Mouse (Mus musculus) stomach, embryonic 16.5 days (tissue): ENCODE results near the gene Sertad3. TPM values are rescaled to one million over a fixed set of nuclear protein-coding genes. Genes with fewer than 3 reads are reported as not detected.

Source experiments
- ATAC-seq: fragments of 200-750 bp; cut with Nextera tagmentation; 2 replicates; pipeline ENCODE4 v1.8.0; 2017; ENCODE audit warnings: moderate number of reproducible peaks, moderate TSS enrichment; ENCODE audit not compliant: insufficient read depth, low FRiP score
- H3K27ac ChIP-seq: fragments of 300-500 bp; sonication (generic); 2 replicates; pipeline ENCODE4 v1.5.1; 2014; ENCODE audit warnings: low read length
- H3K27me3 ChIP-seq: fragments of 300-500 bp; sonication (generic); 2 replicates; pipeline ENCODE4 v1.6.1; 2014; ENCODE audit warnings: low read length, control low read depth, mixed read lengths; ENCODE audit not compliant: control insufficient read depth, insufficient read depth
- H3K36me3 ChIP-seq: fragments of 300-500 bp; sonication (generic); 2 replicates; pipeline ENCODE4 v1.6.1; 2014; ENCODE audit warnings: low read length; ENCODE audit not compliant: control insufficient read depth, insufficient read depth
- H3K4me1 ChIP-seq: fragments of 300-500 bp; sonication (generic); 2 replicates; pipeline ENCODE4 v1.6.1; 2014; ENCODE audit warnings: low read length, control low read depth, mixed read lengths; ENCODE audit not compliant: control insufficient read depth, insufficient read depth
- H3K4me2 ChIP-seq: fragments of 300-500 bp; sonication (generic); 2 replicates; pipeline ENCODE4 v1.6.1; 2014; ENCODE audit warnings: low read depth, low read length, mixed read lengths
- H3K4me3 ChIP-seq: fragments of 300-500 bp; sonication (generic); replicated peaks from 2 replicates; pipeline ENCODE4 v1.5.1; 2014; ENCODE audit warnings: mild to moderate bottlenecking, low read length
- H3K9ac ChIP-seq: fragments of 300-500 bp; sonication (generic); 2 replicates; pipeline ENCODE4 v1.6.1; 2014; ENCODE audit warnings: low read length
- H3K9me3 ChIP-seq: fragments of 300-500 bp; sonication (generic); replicated peaks from 2 replicates; pipeline ENCODE4 v1.6.1; 2016; ENCODE audit warnings: low read length, control low read depth; ENCODE audit not compliant: control insufficient read depth
- WGBS: fragments of 180-500 bp; shearing (Covaris S2); extraction: QIAGEN DNeasy Blood & Tissue Kit; methylation state at CpG from one replicate; pipeline ENCODE4 v1.1.7; 2014; 5-methylcytosine and 5-hydroxymethylcytosine counted together
- polyA plus RNA-seq: library from polyadenylated mRNA; unstranded; fragments of >200 nt; fragmentation: Nextera tagmentation; extraction: Ambion mirVana; gene quantifications from 2 replicates; pipeline ENCODE4 v1.2.1, GENCODE M21; 2015

Sertad3 gene
- polyA plus RNA-seq, 1 experiment from 2014 or later = 38.1 TPM

DNA sequence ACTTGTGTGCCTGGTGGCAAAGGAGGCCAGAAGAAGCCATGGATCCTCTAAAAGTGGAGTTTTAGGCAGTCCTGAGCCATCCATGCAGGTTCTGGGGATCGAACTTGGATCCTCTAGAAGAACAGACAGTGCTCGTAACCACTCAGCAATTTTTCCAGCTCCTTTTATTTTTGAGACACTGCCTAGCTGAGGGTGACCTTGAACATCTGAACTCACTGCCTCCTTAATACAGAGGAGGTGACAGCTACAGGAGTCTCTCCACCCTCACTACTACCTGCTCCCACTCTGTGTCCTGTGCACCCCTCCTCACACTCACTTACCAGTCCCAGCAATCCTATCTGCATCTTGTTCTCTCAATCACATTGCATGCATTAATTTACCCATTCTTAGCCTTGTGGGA, 2.0 kb downstream of the Sertad3 start:
- peak overlapping the region; percentile 46 for H3K9ac ChIP-seq
- H3K27ac ChIP-seq = peak overlapping the region; percentile 98; the same call in 1 of the 2 replicates
- no peaks in the 10 kb centered on the region for H3K9me3 ChIP-seq
- peaks cover 10% of the 10 kb centered on the region for H3K36me3 ChIP-seq
- H3K27me3 ChIP-seq = no peaks in the 10 kb centered on the region
- H3K4me2 ChIP-seq = peak overlapping the region; percentile 54
- 89% methylated on average over 2 of the region's 2 CpGs for WGBS
- H3K4me1 ChIP-seq = peaks cover 12% of the 10 kb centered on the region
- ATAC-seq = no peak
- H3K4me3 ChIP-seq = peak overlapping the region; percentile 79; the same call in 1 of the 2 replicates

GRCm38 (mm10) chr7:27476098-27476635, 2.6 kb downstream of the Sertad3 start:
- no peaks in the 10 kb centered on the region for H3K9me3 ChIP-seq
- peak overlapping the region; percentile 19; the same call in 1 of the 2 replicates for H3K9ac ChIP-seq
- peaks cover 10% of the 10 kb centered on the region for H3K36me3 ChIP-seq
- no peaks in the 10 kb centered on the region for H3K27me3 ChIP-seq
- H3K4me1 ChIP-seq = peaks cover 17% of the 10 kb centered on the region
- no peak overlapping the region for H3K27ac ChIP-seq
- ATAC-seq = no peak
- 92% methylated on average over 14 of the region's 14 CpGs for WGBS
- no peak overlapping the region for H3K4me2 ChIP-seq
- H3K4me3 ChIP-seq = no peak overlapping the region

DNA sequence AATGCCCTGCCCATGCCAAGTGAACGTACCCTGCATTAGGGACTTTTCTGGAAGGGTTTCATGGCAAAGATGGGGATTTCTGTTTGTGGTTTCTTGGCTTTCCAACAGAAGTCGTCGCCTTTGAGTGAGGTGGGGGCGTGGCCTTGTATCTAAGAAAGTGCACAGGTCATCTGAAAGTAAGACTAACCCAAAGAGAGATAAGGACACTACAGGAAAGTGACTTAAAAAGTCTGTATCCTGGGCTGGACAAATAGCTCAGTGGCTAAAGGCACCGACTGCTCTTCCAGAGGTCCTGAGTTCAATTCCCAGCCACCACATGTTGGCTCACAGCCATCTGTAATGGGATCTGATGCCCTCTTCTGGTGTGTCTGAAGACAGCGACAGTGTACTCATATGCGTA, 5.0 kb downstream of the Sertad3 start:
- H3K4me1 ChIP-seq = peaks cover 26% of the 10 kb centered on the region
- no peak overlapping the region for H3K4me3 ChIP-seq
- no peak overlapping the region for H3K9ac ChIP-seq
- WGBS = 61% methylated on average over 7 of the region's 7 CpGs
- ATAC-seq = no peak
- H3K27ac ChIP-seq = peak overlapping the region; percentile 48; the same call in 1 of the 2 replicates
- H3K27me3 ChIP-seq = no peaks in the 10 kb centered on the region
- H3K4me2 ChIP-seq = no peak overlapping the region
- H3K9me3 ChIP-seq = no peaks in the 10 kb centered on the region
- peaks cover 10% of the 10 kb centered on the region for H3K36me3 ChIP-seq

DNA sequence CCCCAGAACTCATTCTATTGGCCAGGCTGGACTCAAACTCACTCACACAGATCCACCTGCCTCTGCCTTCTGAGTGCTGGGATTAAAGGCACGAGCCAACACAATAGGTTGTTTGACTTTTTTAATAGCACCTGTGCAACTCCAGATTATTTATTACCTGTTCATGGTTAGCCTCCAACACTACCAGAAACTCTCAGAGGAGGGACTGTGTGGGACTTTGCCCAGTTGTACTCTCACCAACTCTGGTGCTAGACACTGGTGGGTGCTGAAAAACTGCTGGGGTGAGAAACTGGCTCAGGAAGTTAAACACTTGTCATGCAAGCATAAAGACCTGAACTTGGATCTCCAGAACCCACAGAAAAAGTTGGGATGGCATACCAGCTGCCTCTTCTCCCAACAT, 6.2 kb downstream of the Sertad3 start:
- H3K27me3 ChIP-seq = no peaks in the 10 kb centered on the region
- H3K9me3 ChIP-seq = no peaks in the 10 kb centered on the region
- H3K4me3 ChIP-seq = no peak overlapping the region
- WGBS = 61% methylated on average over 1 of the region's 1 CpGs
- H3K36me3 ChIP-seq = peaks cover 10% of the 10 kb centered on the region
- H3K4me1 ChIP-seq = peaks cover 26% of the 10 kb centered on the region
- no peak for ATAC-seq
- peak overlapping the region; percentile 90; the same call in 1 of the 2 replicates for H3K27ac ChIP-seq
- H3K9ac ChIP-seq = no peak overlapping the region
- peak overlapping the region; percentile 64; the same call in 1 of the 2 replicates for H3K4me2 ChIP-seq

DNA sequence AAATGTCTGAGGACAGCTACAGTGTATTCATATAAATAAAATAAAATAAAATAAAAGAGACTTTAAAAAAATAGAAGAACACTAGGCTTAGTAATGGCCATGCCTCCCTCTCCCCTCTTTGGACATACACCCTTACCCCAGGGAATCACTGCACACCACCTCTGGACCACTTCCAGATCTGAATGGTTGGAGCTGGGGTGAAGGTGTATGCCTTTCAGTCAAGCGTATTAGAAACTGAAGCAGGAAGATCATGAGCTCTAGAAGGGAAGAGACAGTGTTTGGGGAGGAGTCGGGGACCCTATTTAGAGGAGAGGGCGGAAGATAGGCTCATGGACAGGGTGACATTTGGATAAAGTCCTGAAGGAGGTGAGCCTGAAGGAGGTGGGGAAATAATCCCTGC, 6.9 kb downstream of the Sertad3 start:
- Histone ChIP-seq H3K4me2 (peak overlapping the region; percentile 64), H3K9ac (peak overlapping the region; percentile 75), H3K36me3 (peaks cover 10% of the 10 kb centered on the region), H3K4me1 (peaks cover 26% of the 10 kb centered on the region), H3K9me3 (no peaks in the 10 kb centered on the region), H3K4me3 (peak overlapping the region; percentile 41), H3K27me3 (no peaks in the 10 kb centered on the region), H3K27ac (peak overlapping the region; percentile 90)
- WGBS = 61% methylated on average over 3 of the region's 3 CpGs
- ATAC-seq = no peak

- Histone ChIP-seq H3K27me3 (no peaks in the 10 kb centered on the region), H3K4me2 (peak overlapping the region; percentile 64), H3K4me1 (peaks cover 26% of the 10 kb centered on the region), H3K9me3 (no peaks in the 10 kb centered on the region), H3K4me3 (peak overlapping the region; percentile 41), H3K9ac (peak overlapping the region; percentile 75), H3K27ac (peak overlapping the region; percentile 90), H3K36me3 (peaks cover 10% of the 10 kb centered on the region)
- WGBS = 7% methylated on average over 11 of the region's 11 CpGs
- no peak for ATAC-seq
These were observed 7.5 kb downstream of the Sertad3 start for GRCm38 (mm10) chr7:27480927-27481626.

DNA sequence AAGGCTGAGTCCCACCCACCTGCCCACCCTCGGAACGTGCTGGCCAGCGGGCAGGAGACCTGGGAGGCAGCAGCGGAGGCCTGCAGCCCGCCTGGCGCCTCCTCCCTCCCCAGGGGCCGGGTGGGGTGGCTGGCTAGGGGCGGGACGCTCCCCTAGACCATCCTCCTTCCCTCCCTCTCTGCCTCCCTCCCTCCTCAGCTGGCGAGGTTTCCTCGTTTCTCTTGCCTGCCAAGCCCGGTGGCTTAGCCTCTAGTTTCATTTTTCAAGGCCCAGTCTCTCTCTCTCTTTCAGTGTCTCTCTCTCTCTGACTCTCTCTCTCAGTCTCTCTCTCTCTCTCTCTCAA, 8.0 kb downstream of the Sertad3 start:
- peak overlapping the region; percentile 90 for H3K27ac ChIP-seq
- peak overlapping the region; percentile 41 for H3K4me3 ChIP-seq
- H3K4me1 ChIP-seq = peaks cover 26% of the 10 kb centered on the region
- ATAC-seq = peak; percentile 98
- no peaks in the 10 kb centered on the region for H3K27me3 ChIP-seq
- H3K4me2 ChIP-seq = peak overlapping the region; percentile 64
- peaks cover 5% of the 10 kb centered on the region for H3K36me3 ChIP-seq
- peak overlapping the region; percentile 75 for H3K9ac ChIP-seq
- no peaks in the 10 kb centered on the region for H3K9me3 ChIP-seq
- WGBS = 0% methylated on average over 6 of the region's 12 CpGs

DNA sequence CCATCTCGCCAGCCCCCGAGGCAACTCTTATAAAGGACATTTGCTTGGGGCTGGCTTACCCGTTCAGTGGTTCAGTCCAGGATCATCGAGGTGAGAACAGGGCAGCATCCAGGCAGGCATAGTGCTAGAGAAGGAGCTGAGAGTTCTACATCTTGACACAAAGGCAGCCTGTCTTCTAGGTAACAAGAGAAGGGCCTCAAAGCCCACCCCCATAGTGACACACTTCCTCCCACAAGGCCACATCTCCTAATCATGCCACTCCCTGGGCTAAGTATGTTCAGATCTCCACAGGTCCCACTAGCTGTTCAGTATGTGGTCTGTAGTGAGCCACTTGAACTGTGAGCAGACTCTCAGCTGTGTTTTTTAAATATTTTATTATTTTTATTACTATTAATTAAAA, 10.3 kb downstream of the Sertad3 start:
- Histone ChIP-seq H3K36me3 (no peaks in the 10 kb centered on the region), H3K27ac (no peak overlapping the region), H3K4me3 (no peak overlapping the region), H3K4me2 (no peak overlapping the region), H3K9me3 (no peaks in the 10 kb centered on the region), H3K9ac (no peak overlapping the region), H3K27me3 (no peaks in the 10 kb centered on the region), H3K4me1 (peaks cover 23% of the 10 kb centered on the region)
- WGBS = 85% methylated on average over 4 of the region's 4 CpGs
- no peak for ATAC-seq

DNA sequence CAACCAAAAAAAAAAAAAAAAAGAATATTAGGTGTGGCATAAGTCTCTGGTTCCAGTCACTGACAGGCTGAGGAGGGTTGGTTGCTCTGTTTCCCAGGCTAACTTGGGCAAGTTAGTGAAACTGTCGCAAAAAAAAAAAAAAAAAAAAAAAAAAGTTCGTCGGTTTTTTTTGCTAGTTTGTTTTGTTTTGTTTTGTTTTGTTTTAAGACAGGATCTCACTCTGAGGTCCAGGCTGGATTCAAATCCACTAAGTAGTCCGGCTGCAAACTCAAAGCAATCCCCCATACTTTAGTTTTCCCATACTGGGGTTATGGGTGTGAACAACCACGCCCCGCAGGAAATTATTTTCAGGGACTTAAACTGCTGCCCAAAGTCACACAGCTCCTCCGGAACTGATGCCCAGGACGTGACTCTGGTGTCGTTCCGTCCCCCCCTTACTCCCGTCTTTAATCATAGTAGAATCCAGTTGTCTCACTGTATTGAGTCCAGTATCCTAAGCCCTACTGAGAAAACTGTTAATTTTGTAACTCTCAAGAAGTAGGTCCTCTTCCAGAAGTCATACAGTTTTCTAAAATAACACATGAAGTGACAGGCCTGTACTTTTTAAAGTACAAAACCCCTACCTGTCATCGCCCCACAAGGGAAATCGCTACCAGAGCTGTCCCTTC, 12.7 kb downstream of the Sertad3 start:
- 3% methylated on average over 13 of the region's 13 CpGs for WGBS
- no peaks in the 10 kb centered on the region for H3K27me3 ChIP-seq
- no peak for ATAC-seq
- H3K4me2 ChIP-seq = peak overlapping the region; percentile 92
- H3K9ac ChIP-seq = peak overlapping the region; percentile 71
- H3K27ac ChIP-seq = peak overlapping the region; percentile 99
- peak overlapping the region; percentile 84 for H3K4me3 ChIP-seq
- H3K36me3 ChIP-seq = no peaks in the 10 kb centered on the region; the same call in 1 of the 2 replicates
- no peaks in the 10 kb centered on the region for H3K9me3 ChIP-seq
- H3K4me1 ChIP-seq = peaks cover 32% of the 10 kb centered on the region
